In the genomic region with DNA sequence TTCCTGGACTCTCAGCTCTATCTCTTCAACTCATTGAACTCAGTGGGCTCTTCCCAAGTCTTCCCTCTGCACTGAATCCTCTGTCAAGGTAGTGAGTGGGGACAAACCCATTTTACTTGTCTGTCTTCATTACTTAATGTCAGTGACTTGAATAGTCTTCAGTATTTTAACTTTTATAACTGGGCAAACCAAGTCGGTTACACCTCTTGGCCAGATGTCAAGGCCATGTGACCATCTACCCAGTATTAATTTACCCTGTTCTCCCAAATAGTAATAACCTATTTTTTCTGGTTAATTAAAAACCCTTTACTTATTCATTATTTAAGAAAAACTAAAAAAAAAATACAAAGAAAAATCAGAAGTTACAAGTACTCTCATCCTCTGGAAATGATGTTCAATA, we compare ENCODE assay signal across 23 mouse cellular contexts. TPM values are rescaled to one million over a fixed set of nuclear protein-coding genes. Genes with fewer than 3 reads are reported as not detected.
"Had no signal": no experiment of that assay in that cellular context is flagged by ENCODE, and none has a peak within 500 bp of the region (broad histone marks: within the 10 kb centered on the region; RNA-seq: fewer than 3 reads in every experiment).

No protein-coding gene starts in this region.

- H3K9ac ChIP-seq: heart, embryonic 13.5 days; heart, embryonic 15.5 days; hindbrain, embryonic 13.5 days; hindbrain, embryonic 15.5 days; limb, embryonic 12.5 days; liver, embryonic 13.5 days; liver, embryonic 15.5 days; liver, postnatal 0 days had no signal

- ATAC-seq: forebrain, embryonic 16.5 days; hindbrain, postnatal 0 days; intestine, embryonic 16.5 days; liver, postnatal 0 days had no signal

- H3K9me3 ChIP-seq: heart, embryonic 13.5 days; heart, embryonic 15.5 days; hindbrain, embryonic 13.5 days; hindbrain, embryonic 15.5 days; limb, embryonic 10.5 days; limb, embryonic 12.5 days; liver, embryonic 13.5 days; liver, embryonic 15.5 days had no signal

- H3K4me3 ChIP-seq: heart, adult 2 months; heart, embryonic 13.5 days; heart, embryonic 15.5 days; hindbrain, embryonic 13.5 days; hindbrain, embryonic 15.5 days; layer of hippocampus, adult 2 months; left cerebral cortex, adult 2 months; limb, embryonic 10.5 days; limb, embryonic 12.5 days; liver, embryonic 13.5 days; liver, embryonic 15.5 days had no signal

- H3K4me1 ChIP-seq: heart, embryonic 13.5 days; heart, embryonic 15.5 days; hindbrain, embryonic 13.5 days; hindbrain, embryonic 15.5 days; limb, embryonic 10.5 days; limb, embryonic 12.5 days; liver, embryonic 13.5 days; liver, embryonic 15.5 days had no signal

- DNase-seq: gastrocnemius, postnatal 14 days; gastrocnemius, postnatal 36 days; heart, adult 2 months; heart, postnatal 14 days; heart, postnatal 36 days; liver; liver, embryonic 13.5 days; liver, postnatal 0 days; lung, adult 2 months had no signal

- H3K27me3 ChIP-seq: heart, embryonic 13.5 days; heart, embryonic 15.5 days; hindbrain, embryonic 13.5 days; hindbrain, embryonic 15.5 days; limb, embryonic 12.5 days; liver, embryonic 13.5 days; liver, embryonic 15.5 days had no signal

- H3K4me2 ChIP-seq: heart, embryonic 11.5 days; heart, embryonic 13.5 days; heart, embryonic 15.5 days; hindbrain, embryonic 13.5 days; hindbrain, embryonic 15.5 days; limb, embryonic 12.5 days; liver, embryonic 13.5 days; liver, embryonic 15.5 days had no signal

- H3K27ac ChIP-seq: heart, adult 2 months; heart, embryonic 13.5 days; heart, embryonic 15.5 days; hindbrain, embryonic 13.5 days; hindbrain, embryonic 15.5 days; hindbrain, postnatal 0 days; kidney, postnatal 0 days; layer of hippocampus, adult 2 months; left cerebral cortex, adult 2 months; limb, embryonic 10.5 days; limb, embryonic 12.5 days; liver, embryonic 13.5 days; liver, embryonic 15.5 days had no signal

- H3K36me3 ChIP-seq: heart, embryonic 13.5 days; heart, embryonic 15.5 days; hindbrain, embryonic 13.5 days; hindbrain, embryonic 15.5 days; limb, embryonic 10.5 days; limb, embryonic 12.5 days; liver, embryonic 13.5 days; liver, embryonic 15.5 days had no signal

RNA-seq across cellular contexts. Expression of gene AY074887, which starts 20.1 kb away (rescaled TPM):
- polyA plus RNA-seq: heart, adult 2 months; lung, adult 2 months had no signal

RNA-seq across cellular contexts. Expression of gene Chrna5, which starts 49.9 kb away (rescaled TPM):
- polyA plus RNA-seq: heart, adult 2 months; heart, embryonic 11.5 days; liver, postnatal 0 days; lung, adult 2 months had no signal
